Mouse (Mus musculus): ENCODE results near the gene Ube2h. TPM values are rescaled to one million over a fixed set of nuclear protein-coding genes. Genes with fewer than 3 reads are reported as not detected.
"Not testable (repeated sequence)": the region's sequence is repeated elsewhere in the genome, so short reads cannot be mapped to it uniquely, and the experiment has no call there.

Ube2h gene
- polyA plus RNA-seq, 1 experiment from 2014 or later: 42.3 TPM

DNA sequence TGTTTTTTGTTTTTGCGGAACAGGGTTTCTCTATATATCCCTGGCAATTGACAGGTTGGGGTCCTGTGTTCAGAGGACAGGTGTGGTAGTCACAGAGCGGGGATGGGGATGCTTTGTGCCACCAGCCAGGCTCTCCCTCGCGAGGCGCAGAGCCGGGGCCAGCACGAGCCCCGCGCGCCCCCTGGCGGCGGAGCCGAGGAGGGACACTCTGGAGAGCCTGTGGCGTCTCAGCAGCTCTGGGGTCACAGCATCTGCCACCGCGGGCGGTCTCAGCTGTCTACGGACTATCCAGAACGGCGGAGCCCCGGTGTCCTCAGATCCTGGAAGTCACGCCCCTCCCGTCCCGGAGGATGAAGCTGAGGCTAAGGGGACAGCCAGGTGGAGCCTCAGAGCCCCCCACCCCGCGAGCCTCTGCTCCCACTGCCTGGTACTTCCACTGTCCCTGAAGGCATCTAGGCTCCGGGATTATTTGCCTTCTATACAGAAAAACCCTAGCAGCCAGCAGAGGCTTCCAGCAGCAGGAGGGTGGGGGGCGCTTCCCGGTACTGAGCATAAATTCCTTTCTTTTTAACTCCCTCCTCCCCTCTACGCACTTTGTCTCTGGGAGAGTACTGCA is 98.6 kb downstream of the Ube2h start:
- Histone ChIP-seq H3K27ac (ENCODE audit: low read depth) (no peak overlapping the region), H3K4me3 (ENCODE audit: low read depth, low read length) (0 out of 2 replicates have a peak overlapping the region, but pooled peaks have one; percentile 4), H3K27me3 (ENCODE audit: insufficient read depth, low read length) (no peaks in the 10 kb centered on the region), H3K9me3 (ENCODE audit: low read depth, low read length) (no peaks in the 10 kb centered on the region), H3K9ac (no peak overlapping the region), H3K4me2 (peak overlapping the region; percentile 60), H3K4me1 (ENCODE audit: insufficient read depth) (no peaks in the 10 kb centered on the region), H3K36me3 (ENCODE audit: insufficient read depth) (no peaks in the 10 kb centered on the region)
- ATAC-seq (ENCODE audit: insufficient read depth): peak; percentile 88
- peak; percentile 82 for TF ChIP-seq CTCF (IDR thresholded peaks at IDR 0.05; ENCODE audit: low read depth)
- 4% methylated on average over 30 of the region's 30 CpGs for WGBS
- peak; percentile 90 for DNase-seq

DNA sequence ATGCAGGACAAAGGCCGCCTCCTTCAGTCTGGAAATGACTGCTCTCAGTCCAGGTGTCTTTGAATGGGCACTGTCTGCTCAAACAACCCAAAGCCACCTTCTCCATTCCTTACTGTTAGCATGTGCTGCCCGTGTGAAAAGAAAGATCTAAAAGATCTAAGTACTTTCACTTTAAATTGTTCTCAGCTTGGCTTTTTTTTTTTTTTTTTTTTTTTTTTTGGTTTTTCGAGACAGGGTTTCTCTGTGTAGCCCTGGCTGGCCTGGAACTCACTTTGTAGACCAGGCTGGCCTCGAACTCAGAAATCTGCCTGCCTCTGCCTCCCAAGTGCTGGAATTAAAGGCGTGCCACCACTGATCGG is 99.2 kb downstream of the Ube2h start:
- H3K4me2 ChIP-seq: not testable (repeated sequence)

DNA sequence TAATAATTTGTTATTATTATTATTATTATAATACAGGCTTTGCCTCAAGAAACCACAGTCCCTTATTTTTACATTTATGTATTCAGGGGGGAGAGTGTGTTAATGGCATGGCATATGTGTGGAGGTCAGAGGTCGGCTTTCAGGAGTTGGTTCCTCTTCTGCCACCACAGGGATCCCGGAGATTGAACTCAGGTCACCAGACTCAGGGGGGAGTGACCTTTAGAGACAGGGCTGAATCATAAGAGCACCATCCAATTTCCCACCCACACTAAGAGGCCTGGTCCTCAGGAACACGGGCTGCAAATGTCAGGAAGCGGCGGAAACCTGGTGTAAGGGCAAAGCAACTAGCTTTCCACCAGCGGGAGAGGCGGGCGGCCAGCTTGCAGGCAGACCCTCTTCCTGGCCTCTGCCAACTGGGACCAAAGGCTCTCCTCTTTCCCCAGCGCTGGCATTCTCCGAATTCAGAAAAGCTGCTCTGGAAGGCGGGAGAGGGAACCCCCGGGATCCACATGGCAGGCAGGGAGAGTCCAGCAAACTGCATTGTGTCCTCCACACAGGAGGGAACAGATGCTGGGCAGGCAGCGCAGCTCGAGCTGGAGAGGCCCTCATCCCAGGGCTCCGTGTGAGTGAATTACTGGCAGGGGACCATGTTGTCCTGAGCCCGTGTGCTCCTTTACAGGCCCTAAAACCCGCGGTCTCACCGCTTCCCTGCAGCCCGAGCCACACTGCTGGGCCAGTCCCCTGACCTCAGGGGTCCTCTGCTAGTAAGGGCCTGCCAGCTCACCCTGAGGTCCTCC is 99.8 kb downstream of the Ube2h start:
- Histone ChIP-seq H3K36me3 (ENCODE audit: insufficient read depth) (no peaks in the 10 kb centered on the region), H3K27ac (ENCODE audit: low read depth) (no peak overlapping the region), H3K27me3 (ENCODE audit: insufficient read depth, low read length) (no peaks in the 10 kb centered on the region), H3K4me2 (no peak overlapping the region), H3K9me3 (ENCODE audit: low read depth, low read length) (no peaks in the 10 kb centered on the region), H3K9ac (no peak overlapping the region), H3K4me1 (ENCODE audit: insufficient read depth) (no peaks in the 10 kb centered on the region), H3K4me3 (ENCODE audit: low read depth, low read length) (no peak overlapping the region)
- 64% methylated on average over 20 of the region's 20 CpGs for WGBS
- no peak for ATAC-seq (ENCODE audit: insufficient read depth)
- no peak for TF ChIP-seq CTCF (IDR thresholded peaks at IDR 0.05; ENCODE audit: low read depth)
- no peak for DNase-seq

More for the DNA sequence above, 99.2 kb downstream of the Ube2h start:
- not testable (repeated sequence) for H3K27ac ChIP-seq (ENCODE audit: low read depth); H3K9me3 ChIP-seq (ENCODE audit: low read depth, low read length); H3K4me3 ChIP-seq (ENCODE audit: low read depth, low read length); H3K27me3 ChIP-seq (ENCODE audit: insufficient read depth, low read length); H3K9ac ChIP-seq; H3K4me1 ChIP-seq (ENCODE audit: insufficient read depth); DNase-seq; H3K36me3 ChIP-seq (ENCODE audit: insufficient read depth); ATAC-seq (ENCODE audit: insufficient read depth)
- WGBS: 86% methylated on average over 5 of the region's 6 CpGs

DNA sequence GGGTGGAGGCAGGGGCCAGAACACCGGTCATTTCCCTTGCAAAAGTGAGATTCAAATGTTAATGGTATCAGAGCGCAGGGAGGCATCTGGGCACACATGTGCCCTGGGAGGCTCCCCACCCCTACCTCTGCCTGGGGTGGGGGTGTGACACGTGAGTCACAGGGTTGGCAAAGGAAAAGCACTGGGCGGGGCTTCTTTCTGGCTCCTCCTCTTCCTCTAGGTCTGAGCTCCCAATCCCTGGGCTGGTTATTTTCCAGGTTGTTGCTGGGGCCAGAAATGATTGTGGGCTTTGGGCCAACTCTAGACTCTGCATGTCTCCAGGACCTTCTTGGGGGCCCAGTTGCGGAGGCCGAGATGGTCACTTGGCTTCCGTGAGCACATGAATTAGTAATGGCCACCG is 108.2 kb downstream of the Ube2h start:
- Histone ChIP-seq H3K27ac (ENCODE audit: low read depth) (no peak overlapping the region), H3K27me3 (ENCODE audit: insufficient read depth, low read length) (no peaks in the 10 kb centered on the region), H3K9me3 (ENCODE audit: low read depth, low read length) (no peaks in the 10 kb centered on the region), H3K4me1 (ENCODE audit: insufficient read depth) (no peaks in the 10 kb centered on the region), H3K4me2 (no peak overlapping the region), H3K36me3 (ENCODE audit: insufficient read depth) (no peaks in the 10 kb centered on the region), H3K9ac (no peak overlapping the region), H3K4me3 (ENCODE audit: low read depth, low read length) (no peak overlapping the region)
- DNase-seq (no peak), ATAC-seq (ENCODE audit: insufficient read depth) (no peak)
- no peak for TF ChIP-seq CTCF (IDR thresholded peaks at IDR 0.05; ENCODE audit: low read depth)
- WGBS: 72% methylated on average over 8 of the region's 8 CpGs

DNA sequence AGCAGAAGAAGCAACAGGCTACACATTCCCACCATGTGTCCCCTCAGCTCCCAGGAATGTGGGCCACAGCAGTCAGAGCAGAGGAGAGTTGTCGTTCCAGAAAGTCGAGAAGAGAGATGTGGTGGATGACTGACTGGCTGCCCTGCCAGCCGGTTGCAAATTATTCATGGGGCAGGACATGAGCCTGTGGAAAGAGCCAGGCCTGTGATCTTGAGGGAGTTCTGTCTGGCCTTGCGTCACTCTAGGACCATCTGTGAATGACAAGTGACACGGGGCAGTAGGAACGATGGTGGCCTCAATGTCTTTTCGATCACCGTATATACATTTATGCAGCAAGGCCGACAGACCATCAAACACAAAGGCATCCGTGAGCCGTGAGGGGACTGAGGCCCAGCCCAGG is 108.7 kb downstream of the Ube2h start:
- H3K9me3 ChIP-seq (ENCODE audit: low read depth, low read length): no peaks in the 10 kb centered on the region
- H3K27ac ChIP-seq (ENCODE audit: low read depth): no peak overlapping the region
- DNase-seq: no peak
- TF ChIP-seq CTCF (IDR thresholded peaks at IDR 0.05; ENCODE audit: low read depth): no peak
- H3K4me3 ChIP-seq (ENCODE audit: low read depth, low read length): no peak overlapping the region
- no peak for ATAC-seq (ENCODE audit: insufficient read depth)
- H3K4me2 ChIP-seq: no peak overlapping the region
- H3K36me3 ChIP-seq (ENCODE audit: insufficient read depth): no peaks in the 10 kb centered on the region
- no peaks in the 10 kb centered on the region for H3K27me3 ChIP-seq (ENCODE audit: insufficient read depth, low read length)
- H3K4me1 ChIP-seq (ENCODE audit: insufficient read depth): no peaks in the 10 kb centered on the region
- WGBS: 77% methylated on average over 11 of the region's 11 CpGs
- H3K9ac ChIP-seq: no peak overlapping the region

DNA sequence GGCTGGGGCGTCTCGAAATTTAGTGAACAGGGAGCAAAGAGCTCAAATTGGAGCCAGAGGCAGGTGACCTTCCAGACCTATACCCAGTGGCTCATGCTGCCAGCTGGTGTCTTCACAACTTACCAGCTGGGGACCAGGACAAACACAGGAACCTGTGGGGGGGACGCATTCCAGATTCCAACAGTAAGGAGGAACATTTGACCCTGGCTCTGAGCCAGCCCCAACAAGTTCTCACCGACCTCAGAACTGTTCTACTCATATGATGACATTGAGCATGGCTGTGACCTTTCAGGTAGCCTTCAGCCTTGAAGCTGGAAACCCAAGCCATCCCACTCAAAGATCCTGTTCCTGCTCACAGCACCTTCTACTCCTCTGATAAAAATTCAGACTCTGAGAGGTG is 120.7 kb downstream of the Ube2h start:
- DNase-seq: no peak
- H3K27ac ChIP-seq (ENCODE audit: low read depth): no peak overlapping the region
- peaks cover 31% of the 10 kb centered on the region for H3K27me3 ChIP-seq (ENCODE audit: insufficient read depth, low read length)
- ATAC-seq (ENCODE audit: insufficient read depth): no peak
- no peak overlapping the region for H3K9ac ChIP-seq
- TF ChIP-seq CTCF (IDR thresholded peaks at IDR 0.05; ENCODE audit: low read depth): no peak
- H3K36me3 ChIP-seq (ENCODE audit: insufficient read depth): no peaks in the 10 kb centered on the region
- no peaks in the 10 kb centered on the region for H3K9me3 ChIP-seq (ENCODE audit: low read depth, low read length)
- no peak overlapping the region for H3K4me3 ChIP-seq (ENCODE audit: low read depth, low read length)
- H3K4me1 ChIP-seq (ENCODE audit: insufficient read depth): no peaks in the 10 kb centered on the region
- 61% methylated on average over 4 of the region's 4 CpGs for WGBS
- no peak overlapping the region for H3K4me2 ChIP-seq

DNA sequence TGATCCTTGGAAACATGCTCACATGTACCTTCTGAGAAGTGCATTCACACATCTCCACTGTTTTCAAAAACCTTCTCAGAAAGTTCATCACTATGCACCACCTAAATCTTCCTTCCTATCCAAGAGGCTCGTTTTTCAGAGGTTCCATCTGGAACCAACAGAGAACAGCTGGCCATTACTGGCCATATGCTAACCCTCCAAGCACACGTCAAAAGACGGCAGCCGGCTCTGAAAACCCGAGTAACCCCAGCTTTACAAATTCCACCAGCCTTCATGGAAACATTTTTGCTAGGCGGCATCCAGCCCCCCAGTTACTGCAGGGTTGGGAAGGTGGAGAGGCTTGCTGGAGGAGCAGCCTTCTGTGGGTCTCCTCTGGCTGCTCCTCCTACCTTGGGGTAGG is 122.3 kb downstream of the Ube2h start:
- H3K4me1 ChIP-seq (ENCODE audit: insufficient read depth): no peaks in the 10 kb centered on the region
- ATAC-seq (ENCODE audit: insufficient read depth): peak; percentile 62; the same call in 1 of the 2 replicates
- no peak overlapping the region for H3K9ac ChIP-seq
- TF ChIP-seq CTCF (IDR thresholded peaks at IDR 0.05; ENCODE audit: low read depth): no peak
- H3K4me3 ChIP-seq (ENCODE audit: low read depth, low read length): no peak overlapping the region
- H3K36me3 ChIP-seq (ENCODE audit: insufficient read depth): no peaks in the 10 kb centered on the region
- H3K27ac ChIP-seq (ENCODE audit: low read depth): no peak overlapping the region
- H3K27me3 ChIP-seq (ENCODE audit: insufficient read depth, low read length): peaks cover 47% of the 10 kb centered on the region
- no peak overlapping the region for H3K4me2 ChIP-seq
- WGBS: 33% methylated on average over 6 of the region's 6 CpGs
- DNase-seq: peak; percentile 77
- no peaks in the 10 kb centered on the region for H3K9me3 ChIP-seq (ENCODE audit: low read depth, low read length)

Data from lung, embryonic 14.5 days (tissue).